Mouse (Mus musculus): ENCODE data around the gene Slc16a10. TPM values are rescaled to one million over a fixed set of nuclear protein-coding genes. Genes with fewer than 3 reads are reported as not detected.

Slc16a10 gene
- polyA plus RNA-seq, 1 experiment from 2014 or later, result 9.2 TPM

- Histone ChIP-seq H3K27ac (ENCODE audit: low read length) (no peak overlapping the region), H3K9me3 (ENCODE audit: control insufficient read depth, low read depth, low read length) (no peaks in the 10 kb centered on the region), H3K36me3 (ENCODE audit: control insufficient read depth, insufficient read depth, low read length) (no peaks in the 10 kb centered on the region), H3K4me1 (ENCODE audit: control insufficient read depth, insufficient read depth, low read length) (peaks cover 12% of the 10 kb centered on the region), H3K27me3 (ENCODE audit: control insufficient read depth, insufficient read depth, low read length) (no peaks in the 10 kb centered on the region), H3K9ac (replicated peaks; ENCODE audit: low read depth, low read length) (no peak overlapping the region), H3K4me3 (ENCODE audit: low read depth, low read length) (no peak overlapping the region), H3K4me2 (replicated peaks; ENCODE audit: low read depth, low read length) (no peak overlapping the region)
- no peak for ATAC-seq (ENCODE audit: insufficient number of reproducible peaks, insufficient read depth, low FRiP score, low read depth)
- WGBS, result 57% methylated on average over 3 of the region's 3 CpGs
These were observed 76.7 kb downstream of the Slc16a10 start for GRCm38 (mm10) chr10:40065357-40065756.

GRCm38 (mm10) chr10:40063291-40063890, 78.7 kb downstream of the Slc16a10 start:
- no peak overlapping the region for H3K27ac ChIP-seq (ENCODE audit: low read length)
- ATAC-seq (ENCODE audit: insufficient number of reproducible peaks, insufficient read depth, low FRiP score, low read depth), result no peak
- no peak overlapping the region for H3K9ac ChIP-seq (replicated peaks; ENCODE audit: low read depth, low read length)
- H3K9me3 ChIP-seq (ENCODE audit: control insufficient read depth, low read depth, low read length), result no peaks in the 10 kb centered on the region
- H3K36me3 ChIP-seq (ENCODE audit: control insufficient read depth, insufficient read depth, low read length), result no peaks in the 10 kb centered on the region
- H3K4me2 ChIP-seq (replicated peaks; ENCODE audit: low read depth, low read length), result no peak overlapping the region
- H3K4me3 ChIP-seq (ENCODE audit: low read depth, low read length), result no peak overlapping the region
- 26% methylated on average over 5 of the region's 5 CpGs for WGBS
- H3K4me1 ChIP-seq (ENCODE audit: control insufficient read depth, insufficient read depth, low read length), result peaks cover under 1% of the 10 kb centered on the region; the same call in 1 of the 2 replicates
- no peaks in the 10 kb centered on the region for H3K27me3 ChIP-seq (ENCODE audit: control insufficient read depth, insufficient read depth, low read length)

GRCm38 (mm10) chr10:40062812-40063211, 79.2 kb downstream of the Slc16a10 start:
- H3K9ac ChIP-seq (replicated peaks; ENCODE audit: low read depth, low read length), result no peak overlapping the region
- ATAC-seq (ENCODE audit: insufficient number of reproducible peaks, insufficient read depth, low FRiP score, low read depth), result no peak
- 55% methylated on average over 6 of the region's 6 CpGs for WGBS
- H3K4me2 ChIP-seq (replicated peaks; ENCODE audit: low read depth, low read length), result no peak overlapping the region
- H3K27me3 ChIP-seq (ENCODE audit: control insufficient read depth, insufficient read depth, low read length), result no peaks in the 10 kb centered on the region
- no peaks in the 10 kb centered on the region for H3K9me3 ChIP-seq (ENCODE audit: control insufficient read depth, low read depth, low read length)
- H3K4me3 ChIP-seq (ENCODE audit: low read depth, low read length), result no peak overlapping the region
- no peak overlapping the region for H3K27ac ChIP-seq (ENCODE audit: low read length)
- H3K4me1 ChIP-seq (ENCODE audit: control insufficient read depth, insufficient read depth, low read length), result no peaks in the 10 kb centered on the region
- no peaks in the 10 kb centered on the region for H3K36me3 ChIP-seq (ENCODE audit: control insufficient read depth, insufficient read depth, low read length)

GRCm38 (mm10) chr10:40061926-40062325, 80.1 kb downstream of the Slc16a10 start:
- Histone ChIP-seq H3K9ac (replicated peaks; ENCODE audit: low read depth, low read length) (no peak overlapping the region), H3K27ac (ENCODE audit: low read length) (no peak overlapping the region), H3K4me1 (ENCODE audit: control insufficient read depth, insufficient read depth, low read length) (no peaks in the 10 kb centered on the region), H3K9me3 (ENCODE audit: control insufficient read depth, low read depth, low read length) (no peaks in the 10 kb centered on the region), H3K27me3 (ENCODE audit: control insufficient read depth, insufficient read depth, low read length) (no peaks in the 10 kb centered on the region), H3K4me2 (replicated peaks; ENCODE audit: low read depth, low read length) (no peak overlapping the region), H3K4me3 (ENCODE audit: low read depth, low read length) (no peak overlapping the region), H3K36me3 (ENCODE audit: control insufficient read depth, insufficient read depth, low read length) (no peaks in the 10 kb centered on the region)
- 79% methylated on average over 5 of the region's 5 CpGs for WGBS
- ATAC-seq (ENCODE audit: insufficient number of reproducible peaks, insufficient read depth, low FRiP score, low read depth), result no peak

GRCm38 (mm10) chr10:40058786-40059120, 83.3 kb downstream of the Slc16a10 start:
- WGBS, result 80% methylated on average over 3 of the region's 3 CpGs
- Histone ChIP-seq H3K36me3 (ENCODE audit: control insufficient read depth, insufficient read depth, low read length) (no peaks in the 10 kb centered on the region), H3K9ac (replicated peaks; ENCODE audit: low read depth, low read length) (no peak overlapping the region), H3K27ac (ENCODE audit: low read length) (no peak overlapping the region), H3K9me3 (ENCODE audit: control insufficient read depth, low read depth, low read length) (no peaks in the 10 kb centered on the region), H3K27me3 (ENCODE audit: control insufficient read depth, insufficient read depth, low read length) (no peaks in the 10 kb centered on the region), H3K4me3 (ENCODE audit: low read depth, low read length) (no peak overlapping the region), H3K4me1 (ENCODE audit: control insufficient read depth, insufficient read depth, low read length) (no peaks in the 10 kb centered on the region), H3K4me2 (replicated peaks; ENCODE audit: low read depth, low read length) (no peak overlapping the region)
- ATAC-seq (ENCODE audit: insufficient number of reproducible peaks, insufficient read depth, low FRiP score, low read depth), result no peak

- no peak overlapping the region for H3K27ac ChIP-seq (ENCODE audit: low read length)
- H3K36me3 ChIP-seq (ENCODE audit: control insufficient read depth, insufficient read depth, low read length), result no peaks in the 10 kb centered on the region
- no peaks in the 10 kb centered on the region for H3K9me3 ChIP-seq (ENCODE audit: control insufficient read depth, low read depth, low read length)
- H3K27me3 ChIP-seq (ENCODE audit: control insufficient read depth, insufficient read depth, low read length), result no peaks in the 10 kb centered on the region
- H3K4me3 ChIP-seq (ENCODE audit: low read depth, low read length), result no peak overlapping the region
- no peaks in the 10 kb centered on the region for H3K4me1 ChIP-seq (ENCODE audit: control insufficient read depth, insufficient read depth, low read length)
- no peak for ATAC-seq (ENCODE audit: insufficient number of reproducible peaks, insufficient read depth, low FRiP score, low read depth)
- no peak overlapping the region for H3K4me2 ChIP-seq (replicated peaks; ENCODE audit: low read depth, low read length)
- H3K9ac ChIP-seq (replicated peaks; ENCODE audit: low read depth, low read length), result no peak overlapping the region
- 57% methylated on average over 6 of the region's 6 CpGs for WGBS
These were observed 83.8 kb downstream of the Slc16a10 start for GRCm38 (mm10) chr10:40058062-40058785.

GRCm38 (mm10) chr10:40057615-40058014, 84.4 kb downstream of the Slc16a10 start:
- H3K27me3 ChIP-seq (ENCODE audit: control insufficient read depth, insufficient read depth, low read length), result no peaks in the 10 kb centered on the region
- H3K36me3 ChIP-seq (ENCODE audit: control insufficient read depth, insufficient read depth, low read length), result no peaks in the 10 kb centered on the region
- ATAC-seq (ENCODE audit: insufficient number of reproducible peaks, insufficient read depth, low FRiP score, low read depth), result no peak
- H3K27ac ChIP-seq (ENCODE audit: low read length), result no peak overlapping the region
- WGBS, result 43% methylated on average over 2 of the region's 2 CpGs
- H3K9me3 ChIP-seq (ENCODE audit: control insufficient read depth, low read depth, low read length), result no peaks in the 10 kb centered on the region
- H3K4me1 ChIP-seq (ENCODE audit: control insufficient read depth, insufficient read depth, low read length), result no peaks in the 10 kb centered on the region
- no peak overlapping the region for H3K9ac ChIP-seq (replicated peaks; ENCODE audit: low read depth, low read length)
- no peak overlapping the region for H3K4me3 ChIP-seq (ENCODE audit: low read depth, low read length)
- H3K4me2 ChIP-seq (replicated peaks; ENCODE audit: low read depth, low read length), result no peak overlapping the region

- H3K4me1 ChIP-seq (ENCODE audit: control insufficient read depth, insufficient read depth, low read length), result no peaks in the 10 kb centered on the region
- no peak for ATAC-seq (ENCODE audit: insufficient number of reproducible peaks, insufficient read depth, low FRiP score, low read depth)
- H3K27ac ChIP-seq (ENCODE audit: low read length), result no peak overlapping the region
- 83% methylated on average over 8 of the region's 8 CpGs for WGBS
- no peaks in the 10 kb centered on the region for H3K36me3 ChIP-seq (ENCODE audit: control insufficient read depth, insufficient read depth, low read length)
- H3K4me2 ChIP-seq (replicated peaks; ENCODE audit: low read depth, low read length), result no peak overlapping the region
- H3K9me3 ChIP-seq (ENCODE audit: control insufficient read depth, low read depth, low read length), result no peaks in the 10 kb centered on the region
- no peak overlapping the region for H3K9ac ChIP-seq (replicated peaks; ENCODE audit: low read depth, low read length)
- H3K4me3 ChIP-seq (ENCODE audit: low read depth, low read length), result no peak overlapping the region
- no peaks in the 10 kb centered on the region for H3K27me3 ChIP-seq (ENCODE audit: control insufficient read depth, insufficient read depth, low read length)
These were observed 87.6 kb downstream of the Slc16a10 start for GRCm38 (mm10) chr10:40054455-40054854.

GRCm38 (mm10) chr10:40053896-40054295, 88.2 kb downstream of the Slc16a10 start:
- Histone ChIP-seq H3K27ac (ENCODE audit: low read length) (no peak overlapping the region), H3K4me3 (ENCODE audit: low read depth, low read length) (no peak overlapping the region), H3K9ac (replicated peaks; ENCODE audit: low read depth, low read length) (no peak overlapping the region), H3K4me1 (ENCODE audit: control insufficient read depth, insufficient read depth, low read length) (no peaks in the 10 kb centered on the region), H3K36me3 (ENCODE audit: control insufficient read depth, insufficient read depth, low read length) (no peaks in the 10 kb centered on the region), H3K4me2 (replicated peaks; ENCODE audit: low read depth, low read length) (no peak overlapping the region), H3K27me3 (ENCODE audit: control insufficient read depth, insufficient read depth, low read length) (no peaks in the 10 kb centered on the region), H3K9me3 (ENCODE audit: control insufficient read depth, low read depth, low read length) (no peaks in the 10 kb centered on the region)
- ATAC-seq (ENCODE audit: insufficient number of reproducible peaks, insufficient read depth, low FRiP score, low read depth), result no peak
- 85% methylated on average over 4 of the region's 4 CpGs for WGBS
